Mouse (Mus musculus): ENCODE results near the gene Cd81. TPM values are rescaled to one million over a fixed set of nuclear protein-coding genes. Genes with fewer than 3 reads are reported as not detected.

Cd81 gene
- polyA plus RNA-seq, 1 experiment from 2014 or later, result 455 TPM

DNA sequence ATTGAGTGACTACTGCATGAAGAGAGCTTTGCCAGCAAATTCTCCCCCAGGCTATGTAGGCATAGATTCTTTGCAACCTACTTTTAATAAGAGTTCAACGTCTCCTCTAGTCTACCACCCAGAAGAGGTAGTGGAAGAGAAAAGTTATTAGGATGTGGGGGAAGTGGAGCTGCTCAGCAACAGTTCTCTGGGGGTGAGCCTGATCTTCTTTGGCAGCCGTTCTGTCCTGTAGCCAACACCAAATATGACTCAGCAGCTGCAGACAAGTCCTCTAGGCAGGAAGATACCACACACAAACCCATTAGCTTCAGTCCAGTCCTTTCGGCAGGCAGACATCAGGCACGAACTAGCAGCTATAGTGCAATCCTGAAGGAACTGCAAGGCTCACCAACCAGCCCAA lies 48.2 kb downstream of the Cd81 start:
- no peak overlapping the region for H3K27ac ChIP-seq
- no peaks in the 10 kb centered on the region for H3K36me3 ChIP-seq (replicated peaks; ENCODE audit: control insufficient read depth, insufficient read depth)
- H3K4me3 ChIP-seq (replicated peaks; ENCODE audit: low read length), result no peak overlapping the region
- H3K27me3 ChIP-seq (ENCODE audit: control insufficient read depth, insufficient read depth, low read length), result peaks cover 12% of the 10 kb centered on the region
- WGBS, result 75% methylated on average over 4 of the region's 4 CpGs
- DNase-seq (ENCODE audit: low spot score), result no peak
- no peak overlapping the region for H3K4me2 ChIP-seq (replicated peaks)
- H3K4me1 ChIP-seq (replicated peaks; ENCODE audit: control insufficient read depth, insufficient read depth, low read length), result no peaks in the 10 kb centered on the region
- no peak for ATAC-seq (ENCODE audit: low FRiP score)
- H3K9me3 ChIP-seq (ENCODE audit: control insufficient read depth, low read length), result no peaks in the 10 kb centered on the region
- H3K9ac ChIP-seq, result no peak overlapping the region

DNA sequence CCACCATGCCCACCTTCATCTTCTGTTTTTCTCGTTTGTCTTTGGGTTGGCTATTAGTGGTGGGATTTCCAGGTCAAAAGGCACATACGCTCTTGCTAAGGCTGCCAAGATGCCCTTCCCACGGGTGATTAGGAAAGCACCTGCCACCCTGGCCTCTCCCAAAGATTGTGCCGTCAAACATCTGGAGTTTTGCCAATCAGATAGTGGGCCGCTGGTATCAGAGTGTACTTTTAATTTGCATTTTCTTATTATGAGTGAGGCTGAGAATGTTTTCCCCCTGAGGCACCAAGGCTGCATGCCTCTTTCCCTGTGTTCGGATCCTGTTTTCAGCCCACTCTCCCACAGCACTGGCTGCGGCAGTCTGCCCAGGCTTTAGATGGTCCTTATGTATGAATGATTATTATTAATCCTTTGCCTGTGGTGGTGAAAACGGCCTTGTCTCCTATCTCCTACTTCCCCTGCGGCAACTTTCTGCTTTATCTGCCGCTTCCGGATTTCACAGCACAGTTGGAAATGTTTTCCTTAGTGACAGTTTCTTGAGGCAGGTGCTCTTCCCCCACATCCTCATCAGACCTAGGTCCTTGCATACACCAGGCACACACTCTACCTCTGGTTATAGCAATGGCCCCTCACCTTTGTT lies 52.8 kb downstream of the Cd81 start:
- Histone ChIP-seq H3K4me1 (replicated peaks; ENCODE audit: control insufficient read depth, insufficient read depth, low read length) (no peaks in the 10 kb centered on the region; the same call in 1 of the 2 replicates), H3K27ac (no peak overlapping the region), H3K36me3 (replicated peaks; ENCODE audit: control insufficient read depth, insufficient read depth) (no peaks in the 10 kb centered on the region), H3K9me3 (ENCODE audit: control insufficient read depth, low read length) (no peaks in the 10 kb centered on the region), H3K4me2 (replicated peaks) (no peak overlapping the region), H3K9ac (no peak overlapping the region), H3K4me3 (replicated peaks; ENCODE audit: low read length) (no peak overlapping the region), H3K27me3 (ENCODE audit: control insufficient read depth, insufficient read depth, low read length) (peaks cover 45% of the 10 kb centered on the region)
- WGBS, result 71% methylated on average over 11 of the region's 11 CpGs
- DNase-seq (ENCODE audit: low spot score) (no peak), ATAC-seq (ENCODE audit: low FRiP score) (no peak)

DNA sequence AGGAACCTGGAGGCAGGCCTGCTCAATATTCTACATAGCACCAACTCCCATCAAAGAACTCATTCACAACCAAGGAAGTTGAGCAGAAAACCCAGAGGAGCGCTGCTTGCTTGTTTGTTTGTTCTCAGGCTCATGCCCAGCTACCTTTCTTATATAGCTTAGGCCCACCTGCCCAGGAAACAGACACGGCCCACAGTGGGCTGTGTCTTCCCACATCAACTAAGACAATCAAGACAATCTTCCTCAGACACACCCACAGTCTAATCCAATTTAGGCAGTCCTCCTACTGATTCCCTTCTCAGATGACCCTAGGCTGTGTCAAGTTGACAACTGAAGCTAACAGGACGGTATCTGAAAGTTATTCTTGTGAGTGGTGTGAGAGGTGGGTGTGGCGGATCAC lies 53.5 kb downstream of the Cd81 start, which contains the start of gene Kcnq1:
TSS of gene Kcnq1 (plus strand) at position 301 of the 400 bp plus-strand sequence.
- Histone ChIP-seq H3K27me3 (ENCODE audit: control insufficient read depth, insufficient read depth, low read length) (peaks cover 45% of the 10 kb centered on the region), H3K4me1 (replicated peaks; ENCODE audit: control insufficient read depth, insufficient read depth, low read length) (no peaks in the 10 kb centered on the region; the same call in 1 of the 2 replicates), H3K4me3 (replicated peaks; ENCODE audit: low read length) (peak within 1 kb of the TSS; percentile 30), H3K36me3 (replicated peaks; ENCODE audit: control insufficient read depth, insufficient read depth) (no peaks in the 10 kb centered on the region), H3K9ac (no peak within 1 kb of the TSS), H3K4me2 (replicated peaks) (peak within 1 kb of the TSS; percentile 50), H3K27ac (no peak within 1 kb of the TSS), H3K9me3 (ENCODE audit: control insufficient read depth, low read length) (no peaks in the 10 kb centered on the region)
- DNase-seq (ENCODE audit: low spot score) (no peak), ATAC-seq (ENCODE audit: low FRiP score) (no peak)
- WGBS, result 81% methylated on average over 4 of the region's 4 CpGs

DNA sequence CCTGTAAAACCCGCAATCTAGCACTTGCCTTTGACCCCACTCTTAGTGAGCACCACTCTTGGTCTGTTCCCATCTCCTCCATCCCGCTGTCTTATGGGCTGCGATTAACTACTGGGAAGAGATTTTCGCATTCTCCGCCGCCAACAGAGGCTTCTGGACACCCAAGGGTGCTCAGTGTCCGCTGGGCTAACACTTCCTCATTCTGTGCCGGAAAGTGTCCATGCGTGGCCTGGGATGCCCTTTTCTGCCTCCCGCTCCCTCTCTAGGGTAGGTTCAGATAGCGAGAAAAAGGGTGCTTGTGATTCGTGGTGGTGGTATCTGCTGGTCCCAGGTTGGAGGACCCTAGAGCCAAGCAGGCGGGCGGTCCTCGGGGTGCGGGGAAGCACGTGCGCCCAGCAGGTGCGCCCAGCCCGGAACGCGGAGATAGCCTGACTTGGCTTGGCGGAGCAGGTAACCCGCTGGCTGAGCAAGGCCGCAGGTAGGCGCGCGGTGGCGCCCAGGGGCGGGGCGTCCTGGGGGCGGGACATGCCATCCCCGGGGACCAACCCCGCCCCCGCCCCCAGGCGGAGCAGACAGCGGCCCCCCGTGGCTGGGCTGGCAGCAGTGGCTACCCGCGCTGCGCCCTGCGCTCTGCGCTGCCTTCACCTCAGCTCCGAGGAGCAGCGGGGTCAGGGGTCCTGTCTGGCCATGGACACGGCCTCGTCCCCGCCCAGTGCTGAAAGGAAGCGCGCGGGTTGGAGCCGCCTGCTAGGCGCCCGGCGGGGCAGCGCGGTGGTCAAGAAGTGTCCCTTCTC lies 54.3 kb downstream of the Cd81 start:
- H3K36me3 ChIP-seq (replicated peaks; ENCODE audit: control insufficient read depth, insufficient read depth), result no peaks in the 10 kb centered on the region
- H3K9me3 ChIP-seq (ENCODE audit: control insufficient read depth, low read length), result no peaks in the 10 kb centered on the region
- ATAC-seq (ENCODE audit: low FRiP score) (no peak), DNase-seq (ENCODE audit: low spot score) (no peak)
- H3K4me2 ChIP-seq (replicated peaks), result peak overlapping the region; percentile 50
- H3K9ac ChIP-seq, result no peak overlapping the region; the same call in 1 of the 2 replicates
- no peaks in the 10 kb centered on the region; the same call in 1 of the 2 replicates for H3K4me1 ChIP-seq (replicated peaks; ENCODE audit: control insufficient read depth, insufficient read depth, low read length)
- H3K4me3 ChIP-seq (replicated peaks; ENCODE audit: low read length), result peak overlapping the region; percentile 30
- H3K27ac ChIP-seq, result no peak overlapping the region
- H3K27me3 ChIP-seq (ENCODE audit: control insufficient read depth, insufficient read depth, low read length), result peaks cover 45% of the 10 kb centered on the region
- WGBS, result 8% methylated on average over 49 of the region's 57 CpGs

DNA sequence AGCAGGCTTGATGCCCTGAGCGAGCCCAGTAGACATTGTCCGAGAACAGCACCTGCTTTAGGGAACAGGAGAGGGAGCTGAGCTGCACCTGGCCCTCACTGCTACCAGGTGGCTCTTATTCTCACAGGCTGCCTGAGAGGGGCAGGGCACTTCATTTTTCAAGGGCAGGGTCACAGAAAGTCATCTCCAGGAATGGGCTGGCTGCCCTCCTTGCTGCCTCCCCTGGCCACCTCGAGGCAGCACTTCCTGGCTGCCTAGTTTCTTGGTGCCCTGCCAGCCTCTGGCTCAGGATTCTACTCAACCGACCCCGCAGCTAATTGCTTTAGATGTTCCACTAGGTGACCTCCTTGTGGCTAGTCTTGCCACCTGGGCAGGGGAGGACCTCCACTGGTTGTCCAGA lies 55.7 kb downstream of the Cd81 start:
- H3K27me3 ChIP-seq (ENCODE audit: control insufficient read depth, insufficient read depth, low read length), result peaks cover 45% of the 10 kb centered on the region
- 44% methylated on average over 5 of the region's 5 CpGs for WGBS
- H3K4me3 ChIP-seq (replicated peaks; ENCODE audit: low read length), result no peak overlapping the region
- no peak overlapping the region for H3K27ac ChIP-seq
- no peaks in the 10 kb centered on the region for H3K36me3 ChIP-seq (replicated peaks; ENCODE audit: control insufficient read depth, insufficient read depth)
- H3K4me2 ChIP-seq (replicated peaks), result no peak overlapping the region
- H3K9ac ChIP-seq, result no peak overlapping the region
- ATAC-seq (ENCODE audit: low FRiP score) (no peak), DNase-seq (ENCODE audit: low spot score) (no peak)
- no peaks in the 10 kb centered on the region; the same call in 1 of the 2 replicates for H3K4me1 ChIP-seq (replicated peaks; ENCODE audit: control insufficient read depth, insufficient read depth, low read length)
- no peaks in the 10 kb centered on the region for H3K9me3 ChIP-seq (ENCODE audit: control insufficient read depth, low read length)

DNA sequence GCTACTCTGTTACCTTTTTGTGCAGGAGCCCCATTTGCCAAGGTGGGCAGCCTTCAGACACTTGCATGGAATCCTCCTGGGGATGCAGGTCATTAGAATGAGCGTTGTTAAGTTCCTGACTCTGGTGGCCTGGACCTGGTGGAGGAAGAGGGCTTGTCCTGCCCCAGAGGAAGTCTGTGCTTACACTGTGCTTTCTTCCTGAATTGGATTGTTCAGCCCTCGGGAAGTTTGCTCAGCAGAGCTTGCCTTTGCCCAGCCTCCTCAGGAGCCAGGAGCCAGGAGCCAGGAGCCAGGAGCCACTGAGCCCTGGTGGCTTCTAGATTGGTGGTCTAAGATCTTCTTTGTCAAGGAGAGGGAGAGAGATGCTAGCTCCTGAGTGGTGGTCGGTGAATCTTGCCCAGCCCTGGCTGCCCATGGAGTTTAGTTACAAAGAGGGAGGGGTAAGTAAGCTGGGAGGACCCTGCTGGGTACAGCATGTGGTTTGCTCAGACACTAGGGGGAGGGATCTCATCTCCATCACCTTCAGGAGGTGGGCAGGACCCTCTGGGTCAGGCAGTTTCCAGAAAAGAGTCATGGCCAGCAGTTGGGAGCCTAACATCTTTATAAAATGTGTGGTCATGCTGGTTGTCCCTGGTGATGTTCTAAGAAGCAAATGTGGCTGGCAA lies 56.6 kb downstream of the Cd81 start:
- Histone ChIP-seq H3K4me1 (replicated peaks; ENCODE audit: control insufficient read depth, insufficient read depth, low read length) (no peaks in the 10 kb centered on the region; the same call in 1 of the 2 replicates), H3K27ac (no peak overlapping the region), H3K36me3 (replicated peaks; ENCODE audit: control insufficient read depth, insufficient read depth) (no peaks in the 10 kb centered on the region), H3K4me2 (replicated peaks) (no peak overlapping the region), H3K27me3 (ENCODE audit: control insufficient read depth, insufficient read depth, low read length) (peaks cover 45% of the 10 kb centered on the region), H3K9ac (no peak overlapping the region), H3K9me3 (ENCODE audit: control insufficient read depth, low read length) (0 out of 2 replicates have a peak, but pooled peaks cover under 1% of the 10 kb centered on the region), H3K4me3 (replicated peaks; ENCODE audit: low read length) (no peak overlapping the region)
- no peak for ATAC-seq (ENCODE audit: low FRiP score)
- no peak for DNase-seq (ENCODE audit: low spot score)
- WGBS, result 34% methylated on average over 3 of the region's 3 CpGs

DNA sequence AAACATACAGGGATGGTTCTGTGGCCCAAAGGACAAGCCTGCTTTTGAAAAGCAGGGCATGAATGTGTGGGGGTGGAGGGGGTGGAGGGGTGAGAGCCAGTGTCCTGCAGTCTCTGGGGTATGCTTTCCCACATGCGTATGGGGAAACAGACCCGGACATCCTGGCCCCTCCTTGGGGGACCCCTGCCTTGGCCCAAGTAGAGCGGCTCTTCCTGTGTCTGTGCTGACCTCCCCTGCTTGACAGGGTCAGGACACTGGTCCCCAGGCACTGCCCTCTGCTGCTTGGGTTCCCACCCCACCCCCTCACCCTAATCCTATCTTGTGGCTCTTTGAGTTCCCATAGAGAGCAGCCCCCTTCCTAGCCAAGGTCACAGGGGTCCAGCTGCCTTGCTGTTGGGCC lies 57.2 kb downstream of the Cd81 start:
- no peak overlapping the region for H3K4me2 ChIP-seq (replicated peaks)
- H3K27me3 ChIP-seq (ENCODE audit: control insufficient read depth, insufficient read depth, low read length), result peaks cover 43% of the 10 kb centered on the region
- no peak for ATAC-seq (ENCODE audit: low FRiP score)

DNA sequence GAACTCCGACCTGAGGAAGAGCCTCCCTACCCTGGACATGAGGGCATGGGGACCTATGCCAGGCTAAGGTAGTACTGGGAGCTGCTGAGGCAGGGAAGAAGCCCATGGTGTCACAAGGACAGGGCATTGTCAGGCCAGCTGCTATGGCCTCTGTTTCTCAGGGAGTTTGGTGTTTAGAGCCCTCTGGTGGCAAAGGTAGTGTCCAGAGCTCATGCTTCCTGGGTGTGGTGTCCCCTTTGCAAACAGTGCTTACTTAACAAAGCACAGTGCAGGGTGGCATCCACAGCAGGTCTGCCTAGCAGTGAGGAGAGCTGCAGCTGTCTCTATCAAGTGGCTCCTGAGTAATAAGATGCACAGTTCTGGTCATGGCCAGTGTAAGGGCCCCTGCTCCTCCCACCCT lies 58.3 kb downstream of the Cd81 start:
- Histone ChIP-seq H3K9me3 (ENCODE audit: control insufficient read depth, low read length) (peaks cover 11% of the 10 kb centered on the region; the same call in 1 of the 2 replicates), H3K9ac (no peak overlapping the region), H3K27ac (no peak overlapping the region), H3K4me3 (replicated peaks; ENCODE audit: low read length) (no peak overlapping the region), H3K27me3 (ENCODE audit: control insufficient read depth, insufficient read depth, low read length) (peaks cover 32% of the 10 kb centered on the region), H3K4me2 (replicated peaks) (no peak overlapping the region), H3K36me3 (replicated peaks; ENCODE audit: control insufficient read depth, insufficient read depth) (no peaks in the 10 kb centered on the region), H3K4me1 (replicated peaks; ENCODE audit: control insufficient read depth, insufficient read depth, low read length) (no peaks in the 10 kb centered on the region; the same call in 1 of the 2 replicates)
- DNase-seq (ENCODE audit: low spot score), result no peak
- no peak for ATAC-seq (ENCODE audit: low FRiP score)
- 79% methylated on average over 1 of the region's 1 CpGs for WGBS

More for the DNA sequence above, 57.2 kb downstream of the Cd81 start:
- Histone ChIP-seq H3K9ac (no peak overlapping the region), H3K9me3 (ENCODE audit: control insufficient read depth, low read length) (peaks cover 6% of the 10 kb centered on the region; the same call in 1 of the 2 replicates), H3K4me1 (replicated peaks; ENCODE audit: control insufficient read depth, insufficient read depth, low read length) (no peaks in the 10 kb centered on the region; the same call in 1 of the 2 replicates), H3K4me3 (replicated peaks; ENCODE audit: low read length) (no peak overlapping the region), H3K27ac (no peak overlapping the region), H3K36me3 (replicated peaks; ENCODE audit: control insufficient read depth, insufficient read depth) (no peaks in the 10 kb centered on the region)
- DNase-seq (ENCODE audit: low spot score), result no peak
- WGBS, result 69% methylated on average over 3 of the region's 3 CpGs

DNA sequence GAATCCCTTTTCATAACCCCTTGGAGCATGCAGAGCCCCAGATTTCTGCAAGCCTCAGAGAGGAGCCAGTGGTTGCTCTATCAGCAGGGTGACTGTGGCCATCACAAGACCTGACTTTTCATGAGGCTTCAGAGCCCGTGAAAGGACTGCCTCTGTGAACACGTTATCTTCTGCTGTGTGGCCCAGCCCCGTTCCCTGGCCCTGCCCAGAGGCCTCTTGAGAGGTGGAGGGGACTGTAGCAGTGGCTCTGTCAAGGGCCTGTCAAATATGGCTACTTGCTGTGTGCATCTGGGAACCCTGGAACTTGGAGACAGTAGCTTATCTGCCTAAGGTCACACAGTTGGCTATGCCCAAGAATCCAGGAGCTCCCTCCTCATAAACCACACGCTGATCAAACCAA lies 59.2 kb downstream of the Cd81 start:
- Histone ChIP-seq H3K4me2 (replicated peaks) (no peak overlapping the region), H3K36me3 (replicated peaks; ENCODE audit: control insufficient read depth, insufficient read depth) (no peaks in the 10 kb centered on the region), H3K9me3 (ENCODE audit: control insufficient read depth, low read length) (peaks cover 11% of the 10 kb centered on the region; the same call in 1 of the 2 replicates), H3K27ac (no peak overlapping the region), H3K4me1 (replicated peaks; ENCODE audit: control insufficient read depth, insufficient read depth, low read length) (no peaks in the 10 kb centered on the region; the same call in 1 of the 2 replicates), H3K27me3 (ENCODE audit: control insufficient read depth, insufficient read depth, low read length) (peaks cover 23% of the 10 kb centered on the region), H3K9ac (no peak overlapping the region), H3K4me3 (replicated peaks; ENCODE audit: low read length) (no peak overlapping the region)
- ATAC-seq (ENCODE audit: low FRiP score) (no peak), DNase-seq (ENCODE audit: low spot score) (no peak)
- 71% methylated on average over 4 of the region's 4 CpGs for WGBS
